Mouse (Mus musculus): ENCODE results near the gene Sit1. TPM values are rescaled to one million over a fixed set of nuclear protein-coding genes. Genes with fewer than 3 reads are reported as not detected.

Gene Sit1
- polyA plus RNA-seq, 1 experiment from 2014 or later: not detected

- ATAC-seq (ENCODE audit: low read depth): no peak
- Histone ChIP-seq H3K9ac (replicated peaks; ENCODE audit: low read depth, low read length) (no peak overlapping the region), H3K4me2 (ENCODE audit: low read depth, low read length) (no peak overlapping the region), H3K9me3 (ENCODE audit: control insufficient read depth, low read length) (no peaks in the 10 kb centered on the region), H3K27ac (ENCODE audit: low read depth, low read length) (no peak overlapping the region), H3K4me3 (ENCODE audit: low read depth, low read length) (no peak overlapping the region), H3K4me1 (ENCODE audit: control insufficient read depth, insufficient read depth, low read length) (peaks cover 1% of the 10 kb centered on the region; the same call in 1 of the 2 replicates), H3K36me3 (ENCODE audit: control insufficient read depth, insufficient read depth, low read length) (no peaks in the 10 kb centered on the region), H3K27me3 (ENCODE audit: control insufficient read depth, insufficient read depth, low read length) (no peaks in the 10 kb centered on the region)
- 84% methylated on average over 4 of the region's 4 CpGs for WGBS
Measured at GRCm38 (mm10) chr4:43513791-43514190, 30.3 kb upstream of the Sit1 start.

- H3K9ac ChIP-seq (replicated peaks; ENCODE audit: low read depth, low read length): no peak overlapping the region
- no peak for ATAC-seq (ENCODE audit: low read depth)
- H3K4me1 ChIP-seq (ENCODE audit: control insufficient read depth, insufficient read depth, low read length): peaks cover 6% of the 10 kb centered on the region; the same call in 1 of the 2 replicates
- H3K27me3 ChIP-seq (ENCODE audit: control insufficient read depth, insufficient read depth, low read length): no peaks in the 10 kb centered on the region
- no peaks in the 10 kb centered on the region for H3K36me3 ChIP-seq (ENCODE audit: control insufficient read depth, insufficient read depth, low read length)
- no peaks in the 10 kb centered on the region for H3K9me3 ChIP-seq (ENCODE audit: control insufficient read depth, low read length)
- WGBS: 94% methylated on average over 4 of the region's 4 CpGs
- H3K4me3 ChIP-seq (ENCODE audit: low read depth, low read length): no peak overlapping the region
- no peak overlapping the region for H3K27ac ChIP-seq (ENCODE audit: low read depth, low read length)
- no peak overlapping the region for H3K4me2 ChIP-seq (ENCODE audit: low read depth, low read length)
Measured at GRCm38 (mm10) chr4:43513300-43513699, 29.8 kb upstream of the Sit1 start.

GRCm38 (mm10) chr4:43512653-43513052 lies 29.1 kb upstream of the Sit1 start:
- Histone ChIP-seq H3K9me3 (ENCODE audit: control insufficient read depth, low read length) (no peaks in the 10 kb centered on the region), H3K4me1 (ENCODE audit: control insufficient read depth, insufficient read depth, low read length) (peaks cover 6% of the 10 kb centered on the region; the same call in 1 of the 2 replicates), H3K27me3 (ENCODE audit: control insufficient read depth, insufficient read depth, low read length) (no peaks in the 10 kb centered on the region), H3K4me2 (ENCODE audit: low read depth, low read length) (no peak overlapping the region), H3K4me3 (ENCODE audit: low read depth, low read length) (no peak overlapping the region), H3K9ac (replicated peaks; ENCODE audit: low read depth, low read length) (no peak overlapping the region), H3K36me3 (ENCODE audit: control insufficient read depth, insufficient read depth, low read length) (no peaks in the 10 kb centered on the region), H3K27ac (ENCODE audit: low read depth, low read length) (no peak overlapping the region)
- ATAC-seq (ENCODE audit: low read depth): no peak
- 71% methylated on average over 7 of the region's 7 CpGs for WGBS

GRCm38 (mm10) chr4:43511675-43512454 lies 28.3 kb upstream of the Sit1 start:
- Histone ChIP-seq H3K9me3 (ENCODE audit: control insufficient read depth, low read length) (no peaks in the 10 kb centered on the region), H3K27me3 (ENCODE audit: control insufficient read depth, insufficient read depth, low read length) (no peaks in the 10 kb centered on the region; the same call in 1 of the 2 replicates), H3K4me3 (ENCODE audit: low read depth, low read length) (no peak overlapping the region), H3K9ac (replicated peaks; ENCODE audit: low read depth, low read length) (no peak overlapping the region), H3K27ac (ENCODE audit: low read depth, low read length) (no peak overlapping the region), H3K4me1 (ENCODE audit: control insufficient read depth, insufficient read depth, low read length) (peaks cover 6% of the 10 kb centered on the region; the same call in 1 of the 2 replicates), H3K4me2 (ENCODE audit: low read depth, low read length) (no peak overlapping the region), H3K36me3 (ENCODE audit: control insufficient read depth, insufficient read depth, low read length) (no peaks in the 10 kb centered on the region)
- 81% methylated on average over 19 of the region's 19 CpGs for WGBS
- ATAC-seq (ENCODE audit: low read depth): no peak

GRCm38 (mm10) chr4:43509109-43509508 lies 25.6 kb upstream of the Sit1 start:
- 20% methylated on average over 9 of the region's 9 CpGs for WGBS
- Histone ChIP-seq H3K4me3 (ENCODE audit: low read depth, low read length) (no peak overlapping the region), H3K9ac (replicated peaks; ENCODE audit: low read depth, low read length) (no peak overlapping the region), H3K27ac (ENCODE audit: low read depth, low read length) (no peak overlapping the region), H3K9me3 (ENCODE audit: control insufficient read depth, low read length) (no peaks in the 10 kb centered on the region), H3K36me3 (ENCODE audit: control insufficient read depth, insufficient read depth, low read length) (no peaks in the 10 kb centered on the region), H3K4me1 (ENCODE audit: control insufficient read depth, insufficient read depth, low read length) (peaks cover 6% of the 10 kb centered on the region; the same call in 1 of the 2 replicates), H3K27me3 (ENCODE audit: control insufficient read depth, insufficient read depth, low read length) (no peaks in the 10 kb centered on the region; the same call in 1 of the 2 replicates), H3K4me2 (ENCODE audit: low read depth, low read length) (peak overlapping the region; percentile 50; the same call in 1 of the 2 replicates)
- no peak for ATAC-seq (ENCODE audit: low read depth)

GRCm38 (mm10) chr4:43508666-43508997 lies 25.1 kb upstream of the Sit1 start:
- Histone ChIP-seq H3K4me1 (ENCODE audit: control insufficient read depth, insufficient read depth, low read length) (peaks cover 6% of the 10 kb centered on the region; the same call in 1 of the 2 replicates), H3K4me3 (ENCODE audit: low read depth, low read length) (peak overlapping the region; percentile 17), H3K4me2 (ENCODE audit: low read depth, low read length) (peak overlapping the region; percentile 50), H3K36me3 (ENCODE audit: control insufficient read depth, insufficient read depth, low read length) (no peaks in the 10 kb centered on the region), H3K27me3 (ENCODE audit: control insufficient read depth, insufficient read depth, low read length) (no peaks in the 10 kb centered on the region; the same call in 1 of the 2 replicates), H3K27ac (ENCODE audit: low read depth, low read length) (no peak overlapping the region), H3K9me3 (ENCODE audit: control insufficient read depth, low read length) (no peaks in the 10 kb centered on the region), H3K9ac (replicated peaks; ENCODE audit: low read depth, low read length) (peak overlapping the region; percentile 34; the same call in 1 of the 2 replicates)
- WGBS: 5% methylated on average over 13 of the region's 13 CpGs
- ATAC-seq (ENCODE audit: low read depth): peak; percentile 49; the same call in 1 of the 2 replicates

- Histone ChIP-seq H3K9me3 (ENCODE audit: control insufficient read depth, low read length) (no peaks in the 10 kb centered on the region), H3K27ac (ENCODE audit: low read depth, low read length) (no peak overlapping the region), H3K4me2 (ENCODE audit: low read depth, low read length) (peak overlapping the region; percentile 50), H3K4me1 (ENCODE audit: control insufficient read depth, insufficient read depth, low read length) (peaks cover 6% of the 10 kb centered on the region; the same call in 1 of the 2 replicates), H3K36me3 (ENCODE audit: control insufficient read depth, insufficient read depth, low read length) (no peaks in the 10 kb centered on the region), H3K4me3 (ENCODE audit: low read depth, low read length) (peak overlapping the region; percentile 17), H3K9ac (replicated peaks; ENCODE audit: low read depth, low read length) (peak overlapping the region; percentile 34; the same call in 1 of the 2 replicates), H3K27me3 (ENCODE audit: control insufficient read depth, insufficient read depth, low read length) (no peaks in the 10 kb centered on the region; the same call in 1 of the 2 replicates)
- ATAC-seq (ENCODE audit: low read depth): no peak
- 11% methylated on average over 22 of the region's 22 CpGs for WGBS
Measured at GRCm38 (mm10) chr4:43507938-43508665, 24.6 kb upstream of the Sit1 start.

- Histone ChIP-seq H3K27me3 (ENCODE audit: control insufficient read depth, insufficient read depth, low read length) (no peaks in the 10 kb centered on the region; the same call in 1 of the 2 replicates), H3K27ac (ENCODE audit: low read depth, low read length) (no peak within 1 kb of the TSS), H3K4me1 (ENCODE audit: control insufficient read depth, insufficient read depth, low read length) (peaks cover 6% of the 10 kb centered on the region; the same call in 1 of the 2 replicates), H3K4me3 (ENCODE audit: low read depth, low read length) (no peak within 1 kb of the TSS), H3K4me2 (ENCODE audit: low read depth, low read length) (no peak within 1 kb of the TSS), H3K9ac (replicated peaks; ENCODE audit: low read depth, low read length) (no peak within 1 kb of the TSS), H3K36me3 (ENCODE audit: control insufficient read depth, insufficient read depth, low read length) (no peaks in the 10 kb centered on the region), H3K9me3 (ENCODE audit: control insufficient read depth, low read length) (no peaks in the 10 kb centered on the region)
- ATAC-seq (ENCODE audit: low read depth): no peak
- WGBS: 58% methylated on average over 9 of the region's 9 CpGs
Measured at GRCm38 (mm10) chr4:43506536-43507185, 23.1 kb upstream of the Sit1 start, which contains the start of gene Car9. Gene Car9, plus strand, starts transcription at chr4:43506966.
